28 mouse cellular contexts compared by ENCODE assay signal in the genomic region with DNA sequence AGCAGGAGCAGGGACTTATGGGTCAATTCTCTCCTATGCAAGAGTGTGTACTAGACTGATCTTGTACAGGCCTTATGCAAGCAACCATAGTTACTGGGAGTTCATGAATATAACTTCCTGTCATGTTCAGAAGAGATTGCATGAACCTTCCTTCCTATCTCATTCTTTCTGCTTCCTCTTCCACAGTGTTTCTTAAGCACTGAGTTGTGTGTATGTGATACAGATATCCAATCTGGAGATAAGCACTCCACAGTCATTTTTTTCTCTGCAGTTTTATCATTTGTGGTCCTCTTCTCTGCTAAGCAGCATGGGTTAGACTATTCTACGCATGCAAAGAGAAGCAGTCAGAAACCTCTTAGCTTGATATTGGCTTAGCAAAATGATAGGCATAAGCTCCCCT.
"Had no signal": no experiment of that assay in that cellular context is flagged by ENCODE, and none has a peak within 500 bp of the region (broad histone marks: within the 10 kb centered on the region; RNA-seq: fewer than 3 reads in every experiment).

No protein-coding gene starts in this region.

- H3K9ac ChIP-seq: limb, embryonic 12.5 days; limb, embryonic 13.5 days; limb, embryonic 15.5 days; liver, embryonic 12.5 days; liver, embryonic 13.5 days; liver, embryonic 14.5 days; liver, embryonic 15.5 days; liver, postnatal 0 days; lung, embryonic 14.5 days; lung, embryonic 15.5 days; midbrain, embryonic 12.5 days; midbrain, embryonic 13.5 days; midbrain, embryonic 15.5 days; neural tube, embryonic 12.5 days had no signal

- H3K27me3 ChIP-seq: limb, embryonic 12.5 days; limb, embryonic 13.5 days; limb, embryonic 15.5 days; liver, embryonic 12.5 days; liver, embryonic 13.5 days; liver, embryonic 15.5 days; lung, embryonic 15.5 days; megakaryocyte, embryonic 14.5 days; midbrain, embryonic 12.5 days; midbrain, embryonic 13.5 days; midbrain, embryonic 15.5 days; neural tube, embryonic 12.5 days had no signal

- H3K4me1 ChIP-seq: limb, embryonic 10.5 days; limb, embryonic 12.5 days; limb, embryonic 13.5 days; limb, embryonic 15.5 days; liver, embryonic 12.5 days; liver, embryonic 13.5 days; liver, embryonic 15.5 days; lung, embryonic 15.5 days; megakaryocyte, embryonic 14.5 days; midbrain, embryonic 10.5 days; midbrain, embryonic 12.5 days; midbrain, embryonic 13.5 days; midbrain, embryonic 15.5 days; neural tube, embryonic 12.5 days had no signal

- H3K9me3 ChIP-seq: limb, embryonic 10.5 days; limb, embryonic 12.5 days; limb, embryonic 13.5 days; limb, embryonic 15.5 days; liver, embryonic 12.5 days; liver, embryonic 13.5 days; liver, embryonic 15.5 days; lung, embryonic 15.5 days; megakaryocyte, embryonic 14.5 days; midbrain, embryonic 10.5 days; midbrain, embryonic 12.5 days; midbrain, embryonic 13.5 days; midbrain, embryonic 15.5 days; neural tube, embryonic 12.5 days had no signal

- H3K4me3 ChIP-seq: limb, embryonic 10.5 days; limb, embryonic 12.5 days; limb, embryonic 13.5 days; limb, embryonic 15.5 days; liver, embryonic 12.5 days; liver, embryonic 13.5 days; liver, embryonic 15.5 days; lung, embryonic 15.5 days; megakaryocyte, embryonic 14.5 days; midbrain, embryonic 10.5 days; midbrain, embryonic 12.5 days; midbrain, embryonic 13.5 days; midbrain, embryonic 15.5 days; myocyte; neural tube, embryonic 12.5 days had no signal

- H3K27ac ChIP-seq: limb, embryonic 10.5 days; limb, embryonic 12.5 days; limb, embryonic 13.5 days; limb, embryonic 15.5 days; liver, embryonic 12.5 days; liver, embryonic 13.5 days; liver, embryonic 14.5 days; liver, embryonic 15.5 days; lung, embryonic 15.5 days; macrophage; midbrain, embryonic 10.5 days; midbrain, embryonic 12.5 days; midbrain, embryonic 13.5 days; midbrain, embryonic 15.5 days; neural tube, embryonic 12.5 days had no signal

- DNase-seq: left cerebral cortex, postnatal 4 days; liver; liver, embryonic 13.5 days; liver, postnatal 0 days; lung, adult 18-20 months; lung, adult 2 months; lung, embryonic 14.5 days; lung, postnatal 10 days; lung, postnatal 14 days; lung, postnatal 36 days; lung, postnatal 4 days; midbrain, embryonic 14.5 days had no signal

- H3K36me3 ChIP-seq: limb, embryonic 10.5 days; limb, embryonic 12.5 days; limb, embryonic 13.5 days; limb, embryonic 15.5 days; liver, embryonic 12.5 days; liver, embryonic 13.5 days; liver, embryonic 15.5 days; lung, embryonic 15.5 days; midbrain, embryonic 10.5 days; midbrain, embryonic 12.5 days; midbrain, embryonic 13.5 days; midbrain, embryonic 15.5 days; neural tube, embryonic 12.5 days had no signal
